Mouse (Mus musculus) cerebellum, adult 2 months (tissue): Measurements from ENCODE around the gene Elovl7. TPM values are rescaled to one million over a fixed set of nuclear protein-coding genes. Genes with fewer than 3 reads are reported as not detected.

ENCODE experiments used
- DNase-seq, 2 experiments: peaks; one replicate each; pipeline ENCODE4 v3.0.0; 2021
- H3K27ac ChIP-seq: fragments of 200-500 bp; 2 replicates; pipeline ENCODE4 v1.5.1; 2012; ENCODE audit warnings: low read length, control low read depth, inconsistent platforms; ENCODE audit not compliant: insufficient read depth
- H3K27me3 ChIP-seq: fragments of 200-500 bp; 2 replicates; pipeline ENCODE4 v1.6.1; 2012; ENCODE audit warnings: inconsistent platforms, mild to moderate bottlenecking, low read length, moderate library complexity; ENCODE audit not compliant: control insufficient read depth, insufficient read depth
- H3K4me1 ChIP-seq: fragments of 200-500 bp; 2 replicates; pipeline ENCODE4 v1.6.1; 2011; ENCODE audit warnings: low read length; ENCODE audit not compliant: control insufficient read depth, insufficient read depth
- H3K4me3 ChIP-seq: fragments of 200-500 bp; replicated peaks from 2 replicates; pipeline ENCODE3; 2011; ENCODE audit warnings: mild to moderate bottlenecking, low read depth, low read length, control low read depth; ENCODE audit not compliant: insufficient read depth
- CTCF ChIP-seq: fragments of 200-500 bp; IDR thresholded peaks from 2 replicates; pipeline ENCODE4 v1.5.1; 2011; ENCODE audit warnings: low read depth, mild to moderate bottlenecking, control low read depth, low read length, moderate library complexity, borderline replicate concordance; ENCODE audit not compliant: insufficient read depth
- POLR2A ChIP-seq: fragments of 200-500 bp; IDR thresholded peaks from 2 replicates; pipeline ENCODE4 v1.6.1; 2011; ENCODE audit warnings: low read length, control low read depth, borderline replicate concordance; ENCODE audit not compliant: insufficient read depth
- WGBS: fragments of 180-500 bp; shearing (Covaris S2); methylation state at CpG from one replicate; pipeline ENCODE4 v1.1.7; 2018; 5-methylcytosine and 5-hydroxymethylcytosine counted together
- polyA plus RNA-seq: library from polyadenylated mRNA; depleted of rRNA; stranded (reverse); fragments of >200 nt; gene quantifications from 2 replicates; pipeline ENCODE4 v1.2.3, GENCODE M21; 2012

Elovl7 gene
- polyA plus RNA-seq, 1 experiment = 17.0 TPM

- 77% methylated on average over 15 of the region's 15 CpGs for WGBS
- TF ChIP-seq CTCF = no peak
- TF ChIP-seq POLR2A = no peak
Observed at GRCm38 (mm10) chr13:108273034-108273433, 58.8 kb downstream of the Elovl7 start.

GRCm38 (mm10) chr13:108273456-108273855 is 59.3 kb downstream of the Elovl7 start:
- DNase-seq = no peak
- TF ChIP-seq CTCF (no peak), POLR2A (no peak)
- H3K4me3 ChIP-seq = no peak overlapping the region
- no peaks in the 10 kb centered on the region for H3K27me3 ChIP-seq
- H3K27ac ChIP-seq = no peak overlapping the region
- no peaks in the 10 kb centered on the region for H3K4me1 ChIP-seq
- 63% methylated on average over 5 of the region's 5 CpGs for WGBS

More at GRCm38 (mm10) chr13:108273034-108273433, 58.8 kb downstream of the Elovl7 start:
- Histone ChIP-seq H3K4me1 (no peaks in the 10 kb centered on the region), H3K27ac (no peak overlapping the region), H3K4me3 (no peak overlapping the region), H3K27me3 (no peaks in the 10 kb centered on the region)
- DNase-seq = no peak

- 37% methylated on average over 1 of the region's 1 CpGs for WGBS
- Histone ChIP-seq H3K4me1 (no peaks in the 10 kb centered on the region), H3K27me3 (no peaks in the 10 kb centered on the region), H3K4me3 (no peak overlapping the region), H3K27ac (no peak overlapping the region)
- no peak for DNase-seq
- no peak for TF ChIP-seq POLR2A
- TF ChIP-seq CTCF = no peak
Observed at GRCm38 (mm10) chr13:108276561-108276960, 62.4 kb downstream of the Elovl7 start.

- DNase-seq = no peak
- H3K27ac ChIP-seq = no peak overlapping the region
- 75% methylated on average over 7 of the region's 7 CpGs for WGBS
- no peak overlapping the region for H3K4me3 ChIP-seq
- no peaks in the 10 kb centered on the region for H3K27me3 ChIP-seq
- H3K4me1 ChIP-seq = no peaks in the 10 kb centered on the region
- TF ChIP-seq CTCF (no peak), POLR2A (no peak)
Observed at GRCm38 (mm10) chr13:108277320-108277719, 63.1 kb downstream of the Elovl7 start.

GRCm38 (mm10) chr13:108278592-108278991 is 64.4 kb downstream of the Elovl7 start:
- DNase-seq = no peak
- H3K27ac ChIP-seq = no peak overlapping the region
- no peak overlapping the region for H3K4me3 ChIP-seq
- H3K27me3 ChIP-seq = no peaks in the 10 kb centered on the region
- TF ChIP-seq POLR2A (no peak), CTCF (no peak)
- H3K4me1 ChIP-seq = no peaks in the 10 kb centered on the region
- 87% methylated on average over 6 of the region's 6 CpGs for WGBS

- Histone ChIP-seq H3K4me1 (no peaks in the 10 kb centered on the region), H3K27me3 (no peaks in the 10 kb centered on the region), H3K4me3 (no peak overlapping the region), H3K27ac (no peak overlapping the region)
- TF ChIP-seq POLR2A = no peak
- no peak for TF ChIP-seq CTCF
- 96% methylated on average over 2 of the region's 2 CpGs for WGBS
- no peak for DNase-seq
Observed at GRCm38 (mm10) chr13:108284312-108284711, 70.1 kb downstream of the Elovl7 start.

GRCm38 (mm10) chr13:108287953-108288352 is 73.7 kb downstream of the Elovl7 start:
- TF ChIP-seq CTCF = no peak
- TF ChIP-seq POLR2A = no peak
- DNase-seq = no peak
- 77% methylated on average over 3 of the region's 3 CpGs for WGBS
- H3K4me1 ChIP-seq = no peaks in the 10 kb centered on the region
- no peaks in the 10 kb centered on the region for H3K27me3 ChIP-seq
- H3K4me3 ChIP-seq = no peak overlapping the region
- no peak overlapping the region for H3K27ac ChIP-seq

GRCm38 (mm10) chr13:108289436-108289835 is 75.2 kb downstream of the Elovl7 start:
- WGBS = 85% methylated on average over 3 of the region's 3 CpGs
- H3K27me3 ChIP-seq = no peaks in the 10 kb centered on the region
- H3K4me3 ChIP-seq = no peak overlapping the region
- no peak for TF ChIP-seq CTCF
- no peak for TF ChIP-seq POLR2A
- no peak for DNase-seq
- H3K27ac ChIP-seq = no peak overlapping the region
- H3K4me1 ChIP-seq = no peaks in the 10 kb centered on the region

- no peaks in the 10 kb centered on the region for H3K4me1 ChIP-seq
- WGBS = 92% methylated on average over 4 of the region's 4 CpGs
- no peak for TF ChIP-seq POLR2A
- no peak for TF ChIP-seq CTCF
- no peak overlapping the region for H3K27ac ChIP-seq
- H3K4me3 ChIP-seq = no peak overlapping the region
- H3K27me3 ChIP-seq = no peaks in the 10 kb centered on the region
- no peak for DNase-seq
Observed at GRCm38 (mm10) chr13:108290314-108290713, 76.1 kb downstream of the Elovl7 start.
